Comparison of ENCODE assay signal across 11 mouse cellular contexts in genomic region chr8:80857851-80858367, GRCm38 (mm10). TPM values are rescaled to one million over a fixed set of nuclear protein-coding genes. Genes with fewer than 3 reads are reported as not detected.
DNase-seq lines count a peak whose midpoint lies in the region; ATAC-seq and TF ChIP-seq lines count a peak whose summit lies in the region.
"Had no signal": no experiment of that assay in that cellular context is flagged by ENCODE, and none has a peak within 500 bp of the region (broad histone marks: within the 10 kb centered on the region; RNA-seq: fewer than 3 reads in every experiment).

No protein-coding gene starts in this region.

- no peak for ATAC-seq in limb, embryonic 14.5 days (ENCODE audit: low FRiP score, low read depth)
- ATAC-seq in G1E (ENCODE audit: extremely low read depth, insufficient number of reproducible peaks, low FRiP score, poor library complexity, severe bottlenecking), result peak; percentile 63
- ATAC-seq: hindbrain, postnatal 0 days; midbrain, embryonic 16.5 days had no signal

- no peak overlapping the region for H3K4me3 ChIP-seq in limb, embryonic 14.5 days (replicated peaks; ENCODE audit: low read length)
- no peak overlapping the region for H3K4me3 ChIP-seq in limb, embryonic 10.5 days
- H3K4me3 ChIP-seq in G1E (ENCODE audit: low read depth, low read length) (peak overlapping the region; percentile 59; the same call in 1 of the 2 replicates), myocyte (no peak overlapping the region)
- H3K4me3 ChIP-seq: liver, embryonic 15.5 days had no signal

- peaks cover 9% of the 10 kb centered on the region for H3K79me2 ChIP-seq in myocyte (ENCODE audit: control insufficient read depth, insufficient read depth)

- DNase-seq in heart, adult 11 months, result peak; percentile 90
- no peak for DNase-seq in heart, postnatal 25 days (ENCODE audit: low spot score)
- DNase-seq in limb, embryonic 14.5 days (ENCODE audit: low spot score), result no peak
- no peak for DNase-seq in limb, embryonic 10.5 days (ENCODE audit: low spot score)
- DNase-seq in G1E (ENCODE audit: low spot score), result no peak
- DNase-seq in ovary, postnatal 36 days (ENCODE audit: low spot score), result no peak
- no peak for DNase-seq in thymus, postnatal 14 days

- peaks cover 4% of the 10 kb centered on the region; the same call in 1 of the 2 replicates for H3K36me3 ChIP-seq in limb, embryonic 14.5 days (ENCODE audit: control insufficient read depth, insufficient read depth, low read length)
- 0 out of 2 replicates have a peak, but pooled peaks cover 5% of the 10 kb centered on the region for H3K36me3 ChIP-seq in limb, embryonic 10.5 days
- peaks cover 3% of the 10 kb centered on the region for H3K36me3 ChIP-seq in G1E (replicated peaks)
- H3K36me3 ChIP-seq in myocyte (ENCODE audit: control insufficient read depth, insufficient read depth), result no peaks in the 10 kb centered on the region

- no peak for TF ChIP-seq CTCF in G1E (IDR thresholded peaks at IDR 0.05; ENCODE audit: low read depth, low read length)

- H3K27me3 ChIP-seq in limb, embryonic 14.5 days (ENCODE audit: control insufficient read depth, insufficient read depth, low read length), result no peaks in the 10 kb centered on the region
- no peaks in the 10 kb centered on the region for H3K27me3 ChIP-seq in limb, embryonic 10.5 days (ENCODE audit: low read depth, poor library complexity, severe bottlenecking)
- H3K27me3 ChIP-seq in G1E (ENCODE audit: insufficient read depth, low read length), result no peaks in the 10 kb centered on the region
- no peaks in the 10 kb centered on the region for H3K27me3 ChIP-seq in myocyte (ENCODE audit: control insufficient read depth, insufficient read depth, insufficient read length)
- H3K27me3 ChIP-seq: liver, embryonic 15.5 days had no signal

- 74% methylated on average over 12 of the region's 12 CpGs for WGBS in limb, embryonic 14.5 days
- 91% methylated on average over 12 of the region's 12 CpGs for WGBS in limb, embryonic 10.5 days

- H3K27ac ChIP-seq in limb, embryonic 14.5 days (replicated peaks; ENCODE audit: low read depth, low read length), result peak overlapping the region; percentile 26; the same call in 1 of the 2 replicates
- H3K27ac ChIP-seq in limb, embryonic 10.5 days, result no peak overlapping the region
- H3K27ac ChIP-seq: hindbrain, postnatal 0 days; liver, embryonic 15.5 days had no signal

- H3K9ac ChIP-seq in limb, embryonic 14.5 days (ENCODE audit: low read depth, low read length, severe bottlenecking), result no peak overlapping the region
- H3K9ac ChIP-seq: liver, embryonic 15.5 days had no signal

- TF ChIP-seq POLR2A in limb, embryonic 14.5 days (IDR thresholded peaks at IDR 0.05; ENCODE audit: borderline replicate concordance, extremely low read depth, insufficient read depth, insufficient read length), result no peak
- TF ChIP-seq POLR2A in myocyte (IDR thresholded peaks at IDR 0.05; ENCODE audit: insufficient read length, low read depth), result no peak

- no peak overlapping the region for H3ac ChIP-seq in myocyte (ENCODE audit: control insufficient read depth, insufficient read length)

- H3K4me1 ChIP-seq in limb, embryonic 14.5 days (ENCODE audit: control insufficient read depth, insufficient read depth, low read length), result peaks cover 18% of the 10 kb centered on the region; the same call in 1 of the 2 replicates
- H3K4me1 ChIP-seq in limb, embryonic 10.5 days, result 0 out of 2 replicates have a peak, but pooled peaks cover 2% of the 10 kb centered on the region
- peaks cover 41% of the 10 kb centered on the region for H3K4me1 ChIP-seq in G1E (ENCODE audit: insufficient read depth, low read depth, low read length)

- no peaks in the 10 kb centered on the region for H3K9me3 ChIP-seq in limb, embryonic 14.5 days (ENCODE audit: control insufficient read depth, low read length)
- H3K9me3 ChIP-seq in limb, embryonic 10.5 days (replicated peaks), result no peaks in the 10 kb centered on the region
- H3K9me3 ChIP-seq in G1E (replicated peaks), result no peaks in the 10 kb centered on the region
- H3K9me3 ChIP-seq: liver, embryonic 15.5 days had no signal

- intact Hi-C loops in heart, postnatal 25 days (cut with DNase I), result no loop called here

- no peak overlapping the region for H3K4me2 ChIP-seq in limb, embryonic 14.5 days (replicated peaks; ENCODE audit: low read depth, low read length, severe bottlenecking)
- peak overlapping the region; percentile 71 for H3K4me2 ChIP-seq in myocyte (ENCODE audit: low read depth)
- H3K4me2 ChIP-seq: liver, embryonic 15.5 days had no signal

TF ChIP-seq in myocyte, 11 proteins besides CTCF, POLR2A, EP300 and RAD21:
- TF ChIP-seq E2F4 (IDR thresholded peaks at IDR 0.05; ENCODE audit: insufficient read depth) (no peak), SRF (IDR thresholded peaks at IDR 0.05; ENCODE audit: control insufficient read depth, insufficient read length, low read depth) (no peak), MAX (IDR thresholded peaks at IDR 0.05; ENCODE audit: low read depth) (no peak), CEBPB (IDR thresholded peaks at IDR 0.05; ENCODE audit: insufficient read depth, poor library complexity, severe bottlenecking) (no peak), MYOD1 (IDR thresholded peaks at IDR 0.05; ENCODE audit: control insufficient read depth in 1 of 3, insufficient read length in 2 of 3, low read depth in 2 of 3) (peak in 1 of 3 experiments; percentile 2), REST (IDR thresholded peaks at IDR 0.05; ENCODE audit: insufficient read depth, insufficient read length) (no peak), MYOG (IDR thresholded peaks at IDR 0.05; ENCODE audit: control insufficient read depth in 1 of 3, insufficient read depth in 1 of 3, insufficient read length in 2 of 3, low read depth in 2 of 3) (no peak), USF1 (IDR thresholded peaks at IDR 0.05; ENCODE audit: low read depth) (no peak)

RNA-seq across cellular contexts. Expression of gene Gab1, which starts 22.4 kb away (rescaled TPM):
- total RNA-seq in heart, postnatal 25 days (2021), result 10 to 100 TPM; 34.1 to 38.8 TPM
- polyA plus RNA-seq in limb, embryonic 14.5 days (2012; rRNA removed), result 44.8 and 56.3 TPM in 2 replicates
- 41.3 and 47.2 TPM in 2 replicates for polyA plus RNA-seq in limb, embryonic 14.5 days (2014; fragmentation: Nextera tagmentation; extraction: Ambion mirVana)
- 10.6 and 14.2 TPM in 2 replicates for polyA plus RNA-seq in limb, embryonic 10.5 days (2016; fragmentation: Nextera tagmentation; extraction: Ambion mirVana)
- total RNA-seq in G1E (2014; fragmentation: Nextera tagmentation) (20.8 and 28.2 TPM in 2 replicates), G1E (2017) (3.9 and 4.4 TPM in 2 replicates)
- polyA plus RNA-seq in G1E (2012) (2.7 and 3.0 TPM in 2 replicates), myocyte (2012; fragmentation: generic; extraction: Trizol) (3.4 TPM)
